Mouse (Mus musculus) spleen, embryonic (tissue): ENCODE measurements around the gene Pgpep1.

Source experiments
- CTCF ChIA-PET: fragments of 350-600 bp; sonication (Branson Sonifier 250); formaldehyde crosslinking; loops from one replicate; lab custom pipeline; 2022; lab: Charles Lee

Pgpep1 gene

DNA sequence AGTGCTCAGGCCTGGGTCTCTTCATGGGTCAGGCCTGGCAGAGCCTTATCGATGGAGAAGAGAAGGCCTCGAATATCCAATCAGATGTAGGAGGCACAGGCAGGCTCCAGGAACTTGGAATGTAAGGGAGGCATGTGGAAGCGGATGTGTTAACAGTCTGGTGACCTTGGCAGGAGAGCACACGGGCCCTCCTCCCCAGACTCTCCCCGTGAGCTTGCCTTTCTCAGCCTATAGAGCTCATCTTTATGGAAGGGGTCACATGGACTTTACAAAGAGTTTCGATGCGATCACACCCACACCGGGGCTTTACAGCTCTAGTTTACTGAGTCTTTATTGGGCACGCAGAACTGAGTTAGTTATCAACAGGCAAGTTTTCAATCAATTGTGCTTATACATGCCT is 21.4 kb downstream of the Pgpep1 start:
- CTCF ChIA-PET = no interaction called here

- CTCF ChIA-PET = no interaction called here
These were observed 23.4 kb downstream of the Pgpep1 start for GRCm38 (mm10) chr8:70636838-70637237.

DNA sequence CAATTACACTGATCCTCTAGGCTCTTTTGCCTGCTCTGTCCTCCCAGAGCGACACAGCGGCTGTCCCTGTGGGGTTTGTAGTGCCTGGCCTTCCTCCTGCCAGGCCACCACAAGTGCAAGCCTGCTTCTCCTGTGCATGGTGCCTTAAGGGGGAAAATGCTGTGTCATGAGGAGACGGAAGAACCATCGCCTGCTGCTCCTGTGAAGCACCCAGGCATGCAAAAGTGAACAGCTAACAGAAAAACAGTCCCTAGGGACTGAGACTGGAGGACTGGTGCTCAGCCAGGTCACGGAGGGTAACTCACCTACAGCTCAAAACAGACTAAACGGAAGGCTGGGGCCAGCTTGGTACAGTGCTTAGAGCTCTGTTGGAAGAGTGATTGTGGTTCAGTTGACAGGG is 24.7 kb downstream of the Pgpep1 start:
- CTCF ChIA-PET = no interaction called here

GRCm38 (mm10) chr8:70634066-70634465 is 26.1 kb downstream of the Pgpep1 start:
- CTCF ChIA-PET = interaction anchor here (1.1 kb wide), 1 partner anchor 10 kb away, joined by 3 read pairs; no protein-coding TSS in a partner anchor

DNA sequence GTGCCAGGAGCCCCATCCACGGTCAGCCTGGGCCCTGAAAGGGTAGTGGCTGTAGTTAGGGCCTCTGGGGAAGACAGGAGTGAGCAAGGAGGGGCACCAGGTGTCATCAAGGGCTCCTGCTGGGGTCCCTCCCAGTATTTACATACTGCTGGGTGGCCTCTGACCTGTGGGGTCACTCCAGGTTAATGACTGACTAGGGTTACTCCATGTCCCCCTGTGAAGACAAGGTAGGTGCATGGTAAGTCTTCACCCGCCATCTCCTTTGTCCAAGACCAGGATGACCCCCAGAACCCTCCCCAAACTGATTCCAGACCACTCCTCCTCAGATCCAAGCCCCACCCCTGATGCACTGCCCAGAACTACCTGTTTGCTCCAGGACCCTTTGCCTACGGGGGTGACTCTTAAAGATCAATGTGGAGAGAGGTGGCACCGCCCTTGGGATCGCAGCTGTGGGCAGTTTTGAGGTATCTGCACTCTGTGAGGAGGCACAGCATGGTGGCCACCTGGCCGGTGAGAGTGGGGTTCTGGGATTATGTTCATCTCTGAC is 27.8 kb downstream of the Pgpep1 start, which contains the start of gene Gdf15:
Gdf15 (minus strand) TSS at position 111 of the 547 bp plus-strand sequence.
- CTCF ChIA-PET = no interaction called here

DNA sequence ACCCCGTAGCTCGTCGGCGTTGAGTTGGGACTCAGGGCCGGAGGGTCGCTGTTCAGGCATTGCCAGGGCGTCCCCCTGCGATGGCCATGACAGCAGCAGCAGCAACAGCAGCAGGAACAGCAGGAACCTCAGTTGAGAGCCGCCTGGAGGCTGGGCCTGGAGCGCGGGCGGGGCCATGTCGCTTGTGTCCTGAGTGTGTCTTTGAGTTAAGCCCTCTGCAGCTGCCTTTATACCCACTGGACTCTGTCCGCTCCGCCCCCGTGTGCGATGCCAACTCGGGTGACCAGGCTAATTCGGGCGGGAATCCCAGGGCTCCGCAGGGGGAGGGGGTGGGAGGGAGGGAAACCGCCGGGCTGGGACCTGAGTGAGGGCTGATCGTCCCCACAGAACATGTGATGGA is 28.8 kb downstream of the Pgpep1 start:
- CTCF ChIA-PET = interaction anchor here (3.2 kb wide), 1 partner anchor 20 kb away, joined by 14 read pairs; no protein-coding TSS in a partner anchor

- CTCF ChIA-PET = interaction anchor here (0.5 to 3.2 kb wide), 2 partner anchors 19 to 222 kb away, joined by 9 to 14 read pairs; no protein-coding TSS in a partner anchor
These were observed 29.4 kb downstream of the Pgpep1 start for GRCm38 (mm10) chr8:70630532-70631381.

GRCm38 (mm10) chr8:70629574-70630531 is 30.3 kb downstream of the Pgpep1 start:
- CTCF ChIA-PET = interaction anchor here (0.7 to 3.2 kb wide), 3 partner anchors 18 to 73 kb away, joined by 3 to 14 read pairs (median 3); no protein-coding TSS in a partner anchor

- CTCF ChIA-PET = interaction anchor here (1.6 to 3.2 kb wide), 2 partner anchors 17 to 23 kb away, joined by 3 to 14 read pairs; no protein-coding TSS in a partner anchor
These were observed 31.1 kb downstream of the Pgpep1 start for GRCm38 (mm10) chr8:70628986-70629490.

GRCm38 (mm10) chr8:70627041-70627440 is 33.1 kb downstream of the Pgpep1 start:
- CTCF ChIA-PET = interaction anchor here (0.7 to 1.2 kb wide), 2 partner anchors 15 to 682 kb away, joined by 3 to 4 read pairs; no protein-coding TSS in a partner anchor

DNA sequence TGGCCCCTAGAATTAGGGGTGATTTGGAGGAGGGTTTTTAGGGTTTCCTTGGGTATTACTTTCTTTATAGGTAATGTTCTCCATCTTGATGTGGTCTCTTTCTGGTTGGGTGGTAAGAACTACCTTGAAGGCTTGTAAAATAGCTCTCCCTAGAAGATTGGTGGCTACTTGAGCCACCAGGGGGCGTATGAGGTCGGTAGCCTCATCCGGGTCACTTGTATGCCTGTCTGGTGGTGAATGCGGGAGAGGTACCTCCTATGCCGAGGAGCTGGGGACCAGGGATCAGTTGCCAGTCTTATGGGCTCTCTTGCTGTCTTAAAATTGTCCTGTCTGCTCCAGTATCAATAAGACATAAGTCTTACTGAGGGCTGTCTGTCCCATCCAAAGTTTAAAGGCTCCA is 35.1 kb downstream of the Pgpep1 start:
- CTCF ChIA-PET = interaction anchor here (0.5 kb wide), 1 partner anchor 29 kb away, joined by 4 read pairs; no protein-coding TSS in a partner anchor

DNA sequence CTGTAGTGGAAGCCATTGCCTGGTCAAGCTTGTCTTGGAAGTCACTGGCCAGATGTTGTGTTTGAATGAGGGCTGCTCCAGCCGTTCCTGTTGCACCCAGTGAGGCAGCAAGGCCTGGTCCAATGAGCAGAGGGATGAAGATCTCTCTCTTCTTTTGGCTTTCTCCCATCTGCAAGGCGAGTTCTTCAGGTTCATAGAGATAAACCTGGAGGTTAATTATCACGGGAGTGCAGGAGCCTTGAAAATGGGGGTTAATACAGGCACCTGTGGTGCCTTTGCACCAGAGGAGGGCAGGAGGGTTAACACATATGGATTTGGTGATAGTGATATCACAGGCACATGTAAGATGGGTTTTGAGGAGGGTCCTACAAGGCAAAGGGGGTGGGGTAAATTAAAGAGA is 38.0 kb downstream of the Pgpep1 start:
- CTCF ChIA-PET = interaction anchor here (0.7 kb wide), 1 partner anchor 12 kb away, joined by 4 read pairs; no protein-coding TSS in a partner anchor

- CTCF ChIA-PET = interaction anchor here (0.6 kb wide), 1 partner anchor 59 kb away, joined by 3 read pairs; no protein-coding TSS in a partner anchor
These were observed 41.3 kb downstream of the Pgpep1 start for GRCm38 (mm10) chr8:70618888-70619334.

DNA sequence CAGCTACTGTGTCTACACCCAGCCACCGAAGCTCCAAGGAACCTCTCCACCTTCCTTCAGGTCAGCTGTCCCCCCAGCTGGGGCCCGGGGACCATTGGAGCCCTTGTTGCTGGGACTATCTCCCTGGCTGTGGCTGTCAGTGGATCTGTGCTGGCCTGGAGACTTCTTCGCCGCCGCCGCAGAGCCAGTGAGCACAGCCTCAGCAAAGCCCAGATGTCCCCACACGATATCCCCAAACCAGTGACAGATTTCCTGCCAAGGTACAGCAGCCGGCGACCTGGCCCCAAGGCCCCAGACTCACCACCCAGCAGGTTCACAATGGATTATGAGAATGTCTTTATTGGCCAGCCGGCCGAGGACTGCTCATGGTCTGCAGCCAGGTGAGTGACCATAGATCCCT is 42.2 kb downstream of the Pgpep1 start:
- CTCF ChIA-PET = no interaction called here

- CTCF ChIA-PET = no interaction called here
These were observed 43.5 kb downstream of the Pgpep1 start for GRCm38 (mm10) chr8:70616645-70617044.

- CTCF ChIA-PET = no interaction called here
These were observed 44.3 kb downstream of the Pgpep1 start, which contains the start of gene Lrrc25 for GRCm38 (mm10) chr8:70615894-70616293. Gene Lrrc25 (plus strand): TSS chr8:70616155.

- CTCF ChIA-PET = no interaction called here
These were observed 44.9 kb downstream of the Pgpep1 start for GRCm38 (mm10) chr8:70615281-70615680.

GRCm38 (mm10) chr8:70614469-70614868 is 45.7 kb downstream of the Pgpep1 start:
- CTCF ChIA-PET = no interaction called here

DNA sequence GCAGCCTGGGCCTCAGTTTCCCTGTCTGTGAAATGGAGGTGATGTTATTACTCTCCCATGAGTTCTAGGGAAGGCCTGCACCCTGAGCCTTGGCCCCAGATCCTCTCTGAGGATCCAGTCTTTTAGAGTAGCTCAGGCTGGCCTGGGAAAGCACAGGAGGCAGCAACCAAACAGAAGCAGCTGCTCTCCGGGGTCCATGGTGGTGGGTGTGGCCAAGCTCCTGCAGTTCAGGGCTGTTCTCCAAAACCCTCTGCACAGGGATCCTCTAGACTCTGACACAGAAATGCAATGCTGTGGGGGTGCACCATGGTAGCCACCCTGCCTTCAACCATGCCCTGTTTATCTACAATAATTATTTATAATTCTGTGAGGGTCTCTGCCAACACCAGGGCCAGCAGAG is 46.4 kb downstream of the Pgpep1 start:
- CTCF ChIA-PET = interaction anchor here (0.6 kb wide), 1 partner anchor 82 kb away, joined by 3 read pairs; no protein-coding TSS in a partner anchor

GRCm38 (mm10) chr8:70611849-70612248 is 48.3 kb downstream of the Pgpep1 start:
- CTCF ChIA-PET = interaction anchor here (0.6 to 2.0 kb wide), 5 partner anchors 13 to 115 kb away, joined by 3 to 14 read pairs (median 4); no protein-coding TSS in a partner anchor
